Mouse (Mus musculus): ENCODE data around the gene Abhd16b. TPM values are rescaled to one million over a fixed set of nuclear protein-coding genes. Genes with fewer than 3 reads are reported as not detected.
"Not testable (repeated sequence)": the region's sequence is repeated elsewhere in the genome, so short reads cannot be mapped to it uniquely, and the experiment has no call there.

Gene Abhd16b
- total and polyA plus RNA-seq, 3 experiments: not detected

- peak; percentile 84 for DNase-seq
These were observed 5.4 kb upstream of the Abhd16b start for GRCm38 (mm10) chr2:181487338-181488277.

- no peak for DNase-seq
These were observed 1.4 kb upstream of the Abhd16b start for GRCm38 (mm10) chr2:181491432-181492205.

- DNase-seq: no peak
These were observed 800 bp upstream of the Abhd16b start for GRCm38 (mm10) chr2:181492206-181492605.

- DNase-seq: no peak
These were observed 1.4 kb downstream of the Abhd16b start for GRCm38 (mm10) chr2:181494266-181494945.

- not testable (repeated sequence) for DNase-seq
These were observed 2.8 kb downstream of the Abhd16b start for GRCm38 (mm10) chr2:181495845-181496244.

- DNase-seq: peak; percentile 65
These were observed 3.3 kb downstream of the Abhd16b start for GRCm38 (mm10) chr2:181496281-181496680.

GRCm38 (mm10) chr2:181496831-181497547 lies 4.0 kb downstream of the Abhd16b start, which contains the start of gene Tpd52l2:
Gene Tpd52l2, plus strand, starts transcription at chr2:181497142.
- peak; percentile 95 for DNase-seq

GRCm38 (mm10) chr2:181497548-181497875 lies 4.5 kb downstream of the Abhd16b start:
- peak; percentile 85 for DNase-seq

GRCm38 (mm10) chr2:181498644-181499043 lies 5.6 kb downstream of the Abhd16b start:
- no peak for DNase-seq

GRCm38 (mm10) chr2:181509191-181509590 lies 16.2 kb downstream of the Abhd16b start:
- DNase-seq: no peak

GRCm38 (mm10) chr2:181511231-181511630 lies 18.2 kb downstream of the Abhd16b start:
- DNase-seq: no peak

GRCm38 (mm10) chr2:181519201-181519600 lies 26.2 kb downstream of the Abhd16b start:
- DNase-seq: no peak

- DNase-seq: peak; percentile 99
These were observed 27.3 kb downstream of the Abhd16b start, which contains the start of gene Dnajc5 for GRCm38 (mm10) chr2:181520118-181520935. Gene Dnajc5, plus strand, starts transcription at chr2:181520485.

- DNase-seq: no peak
These were observed 27.9 kb downstream of the Abhd16b start for GRCm38 (mm10) chr2:181520936-181521227.

GRCm38 (mm10) chr2:181521491-181521890 lies 28.5 kb downstream of the Abhd16b start:
- DNase-seq: no peak

GRCm38 (mm10) chr2:181522811-181523210 lies 29.8 kb downstream of the Abhd16b start:
- no peak for DNase-seq

GRCm38 (mm10) chr2:181525526-181525925 lies 32.5 kb downstream of the Abhd16b start:
- DNase-seq: no peak

- no peak for DNase-seq
These were observed 36.1 kb downstream of the Abhd16b start for GRCm38 (mm10) chr2:181529076-181529475.

- DNase-seq: no peak
These were observed 39.6 kb downstream of the Abhd16b start for GRCm38 (mm10) chr2:181532589-181532988.

- DNase-seq: no peak
These were observed 43.4 kb downstream of the Abhd16b start for GRCm38 (mm10) chr2:181536410-181536809.

All from adrenal gland, adult 2 months (tissue).